Mouse (Mus musculus) B cell, adult 2 months (primary cell): Measurements from ENCODE around the gene Slc22a15.

Source experiments
- DNase-seq, 2 experiments: peaks; one replicate each; pipeline ENCODE4 v3.0.0; 2022

Gene Slc22a15

GRCm38 (mm10) chr3:101915048-101915801 is 9.0 kb downstream of the Slc22a15 start:
- no peak for DNase-seq

DNA sequence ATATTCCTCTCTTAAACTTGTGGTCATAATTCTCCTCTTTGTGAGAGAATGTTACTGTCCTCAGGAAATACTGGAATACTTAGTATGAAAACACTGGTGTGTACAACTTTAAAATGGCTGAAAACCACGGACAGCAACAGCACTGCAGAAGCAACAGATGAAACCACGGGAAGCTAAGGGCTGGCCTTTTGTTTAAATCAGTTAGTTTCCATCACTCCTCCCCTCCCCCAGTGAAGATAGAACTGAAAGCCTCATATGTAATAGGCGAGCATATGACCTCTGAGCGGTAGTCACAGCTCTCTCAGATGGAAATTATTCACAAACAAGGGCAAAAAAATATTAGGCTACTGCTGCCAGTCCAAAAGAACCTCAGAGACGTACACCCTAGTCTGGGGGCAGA is 10.0 kb downstream of the Slc22a15 start:
- no peak for DNase-seq

DNA sequence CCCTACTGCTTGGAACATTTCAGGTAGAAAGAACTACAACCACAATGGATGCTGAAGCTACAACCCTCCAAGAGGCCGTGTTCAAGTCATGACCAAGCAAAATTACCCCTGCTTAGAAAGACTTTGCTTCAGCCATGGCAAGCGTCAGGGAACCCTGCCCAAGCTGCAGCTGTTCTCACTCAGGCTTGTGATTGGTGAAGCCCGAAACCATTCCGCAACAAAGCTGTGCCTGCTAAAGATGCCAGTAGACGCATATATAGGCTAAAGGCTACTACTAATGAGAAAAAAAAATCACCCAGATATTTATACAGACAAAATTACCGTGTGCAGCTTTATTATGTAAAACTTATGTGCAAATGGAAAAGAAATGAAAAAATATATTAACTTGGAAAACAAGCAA is 12.2 kb downstream of the Slc22a15 start:
- no peak for DNase-seq

DNA sequence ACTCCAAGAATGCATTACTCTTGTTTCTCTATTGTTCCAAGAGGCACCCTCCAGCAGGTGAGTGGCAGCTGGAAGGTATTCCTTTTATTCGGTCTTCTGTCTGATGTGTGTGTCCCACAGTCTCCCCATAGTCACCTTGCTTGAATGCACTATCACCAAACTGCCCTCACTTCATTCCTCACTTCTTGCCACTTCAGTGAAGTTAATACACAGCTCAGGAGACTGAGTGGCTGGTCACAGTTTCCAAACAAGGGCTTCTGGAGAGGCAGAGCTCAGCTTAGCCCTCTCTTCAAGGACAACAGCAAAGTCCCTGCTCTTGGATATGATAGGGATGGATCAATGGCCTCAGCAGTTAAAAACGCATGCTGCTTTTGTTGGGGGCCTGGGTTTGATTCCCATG is 17.2 kb downstream of the Slc22a15 start:
- DNase-seq = no peak

DNA sequence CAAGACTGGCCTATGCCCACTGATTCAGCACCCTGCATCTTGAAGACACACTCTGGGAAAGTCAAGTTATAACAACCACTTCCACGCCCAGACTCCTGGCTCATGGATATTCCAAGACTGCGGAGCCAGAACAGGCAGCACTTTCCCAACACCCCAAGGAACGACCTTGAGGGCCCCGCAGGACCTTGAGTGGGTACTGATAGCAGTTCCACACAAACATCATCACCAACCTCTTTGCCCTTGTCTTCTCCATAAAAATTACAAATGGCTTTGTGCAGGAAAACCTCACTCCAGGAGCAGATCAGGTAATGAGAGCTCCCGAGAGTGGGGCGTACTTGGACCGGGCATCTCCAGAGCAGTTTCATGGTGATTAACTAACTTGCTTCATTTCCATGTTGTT is 19.5 kb downstream of the Slc22a15 start:
- DNase-seq = no peak

DNA sequence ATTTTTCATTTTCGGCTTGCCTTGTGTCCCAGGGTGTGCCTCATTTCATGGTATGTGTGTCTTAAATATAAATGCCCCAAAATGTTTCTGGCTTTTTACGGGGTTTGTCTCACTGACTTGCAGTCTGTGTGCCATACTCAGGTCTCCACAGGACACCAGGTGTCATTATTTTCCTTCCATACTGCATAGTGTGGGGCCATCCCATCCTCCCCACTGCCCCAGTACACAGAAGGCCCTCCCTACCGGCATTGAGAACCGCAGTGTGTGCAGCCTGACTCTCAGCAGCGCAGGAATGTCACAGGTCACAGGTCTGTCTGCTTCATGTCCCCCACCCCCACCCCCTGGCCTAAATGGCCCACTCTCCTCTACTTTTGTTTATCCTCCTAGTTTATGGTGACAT is 21.2 kb downstream of the Slc22a15 start:
- no peak for DNase-seq

DNA sequence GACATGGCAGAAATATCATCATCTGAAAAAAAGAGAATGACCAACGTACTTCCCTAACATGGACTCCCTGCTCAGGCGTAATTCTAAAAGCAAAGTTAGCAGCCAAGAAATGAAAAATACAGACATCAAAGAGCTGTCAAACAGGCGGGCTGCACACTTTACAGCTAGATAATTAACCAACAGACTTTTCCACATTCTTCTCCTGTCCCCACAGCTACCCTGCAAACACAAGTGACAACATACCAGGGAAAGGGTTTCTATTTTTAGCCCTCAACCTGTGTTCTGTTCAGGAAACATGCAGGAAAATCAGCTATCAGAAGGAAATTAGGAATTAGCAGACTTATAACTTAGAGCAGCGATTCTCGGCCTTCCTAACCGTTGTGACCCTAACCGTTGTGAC is 21.9 kb downstream of the Slc22a15 start:
- DNase-seq = no peak

GRCm38 (mm10) chr3:101897377-101897974 is 26.8 kb downstream of the Slc22a15 start:
- no peak for DNase-seq

DNA sequence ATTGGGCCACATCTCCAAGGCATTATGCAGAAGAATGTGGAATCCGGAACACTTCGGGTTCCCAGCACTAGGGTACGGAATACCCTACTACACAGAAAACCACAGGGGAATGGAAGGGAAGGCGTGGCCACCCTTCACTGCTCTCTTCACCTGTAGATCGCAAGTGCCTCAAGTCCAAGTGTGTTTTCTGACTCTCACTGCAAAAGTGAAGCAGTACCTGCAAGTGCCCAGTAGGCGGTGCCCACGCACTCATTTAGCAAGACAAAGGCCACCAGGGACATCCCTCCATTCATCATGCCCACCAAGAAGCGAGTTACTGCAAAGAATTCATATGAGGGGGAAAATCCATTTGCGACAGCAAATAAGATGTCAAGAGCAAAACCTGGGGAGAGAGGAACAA is 27.4 kb downstream of the Slc22a15 start:
- DNase-seq = peak; percentile 65 to 67

DNA sequence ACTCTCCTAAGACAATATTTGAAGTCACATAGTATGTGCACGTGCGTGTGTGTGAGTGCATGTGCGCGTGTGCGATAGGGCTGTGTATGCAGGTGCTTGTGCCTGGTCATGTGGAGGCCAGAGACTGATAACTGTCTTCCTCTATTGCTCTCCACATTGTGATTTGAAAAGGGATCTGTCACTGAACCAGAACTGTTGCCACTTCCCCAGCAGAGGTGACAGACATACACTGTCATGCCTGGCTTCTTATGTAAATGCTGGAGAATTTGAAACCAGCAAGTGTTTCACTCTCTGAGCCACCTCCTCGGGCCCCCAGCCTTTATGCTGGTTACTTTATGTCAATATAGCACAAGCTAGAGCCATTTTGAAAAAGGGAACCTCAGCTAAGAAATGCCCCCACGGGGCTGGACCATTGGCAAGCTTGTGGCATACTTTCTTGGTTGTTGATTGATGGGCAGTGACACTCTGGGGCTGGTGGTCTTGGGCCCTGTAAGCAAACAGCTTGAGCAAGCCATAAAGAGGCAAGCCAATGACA is 28.8 kb downstream of the Slc22a15 start:
- peak; percentile 29 to 31 for DNase-seq

GRCm38 (mm10) chr3:101885591-101885990 is 38.7 kb downstream of the Slc22a15 start:
- DNase-seq = no peak

GRCm38 (mm10) chr3:101885041-101885440 is 39.2 kb downstream of the Slc22a15 start:
- DNase-seq = no peak

DNA sequence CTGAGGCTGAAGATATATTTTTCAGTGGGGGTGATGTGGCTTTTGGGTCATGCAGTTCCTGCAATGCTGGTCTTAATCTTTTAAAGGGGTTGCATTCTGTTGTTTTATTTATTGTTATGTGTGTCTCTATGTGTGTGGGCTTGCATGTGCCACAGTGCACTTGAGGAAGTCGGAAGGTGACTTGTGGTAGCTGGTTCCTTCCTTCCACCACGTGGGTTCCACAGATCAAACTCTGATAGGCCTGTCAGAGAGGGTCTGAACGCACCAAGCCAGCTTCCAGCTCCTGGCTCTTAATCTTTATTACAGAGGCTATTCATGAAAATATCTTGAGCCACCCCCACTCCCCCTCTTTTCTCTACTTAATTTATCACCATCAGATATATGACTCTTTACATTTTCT is 40.4 kb downstream of the Slc22a15 start:
- no peak for DNase-seq

GRCm38 (mm10) chr3:101881721-101882120 is 42.5 kb downstream of the Slc22a15 start:
- DNase-seq = no peak

- no peak for DNase-seq
Observed at GRCm38 (mm10) chr3:101880818-101881217, 43.4 kb downstream of the Slc22a15 start.

- DNase-seq = no peak
Observed at GRCm38 (mm10) chr3:101878136-101878535, 46.1 kb downstream of the Slc22a15 start.

DNA sequence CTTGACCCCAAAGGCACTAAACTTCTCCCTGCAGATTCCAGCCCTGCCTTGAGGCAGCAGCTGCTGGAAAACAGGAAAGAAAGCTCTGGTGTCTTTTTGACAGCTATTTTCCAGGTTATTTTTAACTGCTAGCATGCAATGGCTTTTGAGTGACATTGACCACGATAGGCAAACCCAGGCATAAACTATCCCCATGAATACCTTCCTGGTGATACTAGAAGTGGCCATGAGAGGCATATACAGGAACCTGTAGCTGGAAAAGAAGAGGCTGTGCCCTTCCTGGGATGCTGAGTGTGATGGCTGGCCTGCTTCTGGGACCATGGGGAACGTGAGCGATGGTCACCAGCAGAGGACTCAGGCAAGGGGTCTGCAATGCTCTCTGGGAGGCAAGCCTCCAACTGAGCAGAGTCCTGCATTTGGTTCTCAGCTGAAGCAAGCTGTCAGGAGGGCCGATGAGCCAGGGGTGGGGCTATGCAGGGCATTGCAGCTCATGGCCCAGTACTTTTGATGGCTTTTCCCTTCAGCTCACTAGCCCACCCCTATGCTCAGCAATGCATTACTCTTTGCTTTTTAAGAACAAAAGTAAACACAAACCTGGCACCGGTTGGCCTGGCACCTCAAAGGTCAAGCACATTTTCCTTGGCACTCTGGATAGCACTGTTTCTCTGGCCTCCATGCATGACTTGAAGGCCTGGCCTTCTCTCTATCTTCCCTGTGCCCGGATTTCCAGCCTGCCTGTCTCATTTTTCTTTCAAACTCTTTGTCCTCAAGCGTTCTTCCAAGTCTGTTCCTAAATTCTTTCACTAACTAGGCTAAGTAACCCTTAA is 47.6 kb downstream of the Slc22a15 start:
- no peak for DNase-seq

DNA sequence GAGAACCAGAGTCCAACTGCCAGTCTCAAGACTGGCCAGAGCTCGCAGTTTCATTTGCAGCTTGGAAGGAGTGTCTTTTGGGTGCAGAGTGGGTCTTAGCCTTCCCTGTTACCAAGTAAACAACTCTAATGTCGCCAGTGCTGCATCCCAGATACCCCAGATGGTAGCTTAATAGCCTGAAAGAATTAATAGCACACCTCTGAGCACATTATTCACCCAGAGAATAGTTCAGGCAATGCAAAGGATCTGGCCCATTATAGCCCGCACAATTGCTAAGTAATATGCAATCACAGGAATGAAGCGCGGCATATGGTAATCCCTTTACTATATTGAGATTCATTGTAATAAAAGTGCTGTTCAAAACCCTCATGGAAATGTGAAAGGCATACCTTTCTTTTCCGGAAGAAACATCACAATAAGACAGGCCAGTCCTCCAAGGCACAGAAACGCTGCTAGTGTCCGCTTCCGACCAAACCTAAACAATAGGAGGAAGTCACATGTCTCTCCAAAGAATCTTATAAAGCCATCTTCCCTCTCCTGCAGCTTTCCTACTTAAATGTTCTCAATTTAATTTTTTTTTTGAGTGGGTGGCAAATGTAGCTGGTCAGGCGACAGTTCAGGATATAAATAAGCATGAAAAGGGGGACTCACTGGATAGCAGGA is 48.9 kb downstream of the Slc22a15 start:
- DNase-seq = no peak

- no peak for DNase-seq
Observed at GRCm38 (mm10) chr3:101873061-101873675, 51.1 kb downstream of the Slc22a15 start.

GRCm38 (mm10) chr3:101871951-101872350 is 52.3 kb downstream of the Slc22a15 start:
- DNase-seq = no peak

GRCm38 (mm10) chr3:101867001-101867421 is 57.2 kb downstream of the Slc22a15 start:
- DNase-seq = no peak

DNA sequence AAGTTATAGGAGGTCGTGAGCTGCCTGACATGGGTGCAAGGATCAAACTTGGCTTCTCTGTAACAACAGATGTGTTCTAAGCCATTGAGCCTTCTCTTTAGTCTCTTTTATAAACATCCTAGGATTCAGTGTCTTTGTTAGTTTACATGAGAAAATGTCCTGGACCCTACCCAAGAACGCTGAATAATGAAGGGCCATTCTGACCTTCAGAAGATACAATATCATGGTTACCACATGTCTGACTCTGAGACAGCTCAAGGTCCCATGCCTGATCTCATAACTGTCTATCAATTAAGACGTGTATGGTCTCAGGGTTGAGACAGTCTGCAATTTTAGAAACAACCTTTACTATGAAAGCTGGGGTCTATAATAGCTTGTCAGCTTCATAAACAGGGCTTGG is 62.4 kb downstream of the Slc22a15 start:
- DNase-seq = no peak

DNA sequence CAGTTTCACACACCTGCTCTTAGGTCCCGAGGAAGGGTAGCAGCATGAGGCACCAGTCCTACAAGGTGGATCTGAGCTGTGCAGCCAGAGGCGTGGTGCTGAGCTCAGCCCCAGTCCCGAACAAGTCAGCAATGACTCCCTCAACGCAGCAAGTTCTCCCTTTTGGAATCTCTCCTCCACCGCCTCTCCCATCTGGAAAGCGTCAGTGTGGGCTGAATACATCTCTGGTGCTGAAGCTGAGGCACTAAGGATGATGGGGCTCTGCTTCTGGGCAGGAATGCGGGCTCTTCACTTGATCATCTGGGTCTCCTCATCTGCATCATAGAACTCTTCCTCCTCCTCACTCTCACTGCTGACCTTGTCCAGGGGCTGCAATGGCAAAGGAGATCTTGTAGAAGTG is 64.1 kb downstream of the Slc22a15 start:
- DNase-seq = no peak
